Mouse (Mus musculus) spleen, adult 2 months (tissue): ENCODE results near the gene 4930432M17Rik.

Experiments used
- CTCF ChIP-seq: fragments of 200-500 bp; IDR thresholded peaks from 2 replicates; pipeline ENCODE4 v1.5.1; 2011; ENCODE audit warnings: mild to moderate bottlenecking, inconsistent platforms; ENCODE audit not compliant: insufficient read depth, insufficient read length, insufficient replicate concordance; ENCODE audit errors: extremely low read depth
- POLR2A ChIP-seq: fragments of 200-500 bp; IDR thresholded peaks from 2 replicates; pipeline ENCODE4 v1.6.1; 2011; ENCODE audit warnings: low read depth, low read length, inconsistent platforms

GRCm38 (mm10) chr3:121722971-121723844 lies 52.6 kb downstream of the 4930432M17Rik start, which contains the start of gene F3:
- TF ChIP-seq CTCF = peak; percentile 45; the same call in 1 of the 2 replicates
- no peak for TF ChIP-seq POLR2A
